Mouse (Mus musculus) NIH3T3 (cell line): ENCODE data around the gene Cyp2j8.
"Not testable (repeated sequence)": the region's sequence is repeated elsewhere in the genome, so short reads cannot be mapped to it uniquely, and the experiment has no call there.

Experiments used
- DNase-seq: peaks from one replicate; pipeline ENCODE4 v3.0.0-alpha.2; 2012; ENCODE audit warnings: low read depth

Gene Cyp2j8

DNA sequence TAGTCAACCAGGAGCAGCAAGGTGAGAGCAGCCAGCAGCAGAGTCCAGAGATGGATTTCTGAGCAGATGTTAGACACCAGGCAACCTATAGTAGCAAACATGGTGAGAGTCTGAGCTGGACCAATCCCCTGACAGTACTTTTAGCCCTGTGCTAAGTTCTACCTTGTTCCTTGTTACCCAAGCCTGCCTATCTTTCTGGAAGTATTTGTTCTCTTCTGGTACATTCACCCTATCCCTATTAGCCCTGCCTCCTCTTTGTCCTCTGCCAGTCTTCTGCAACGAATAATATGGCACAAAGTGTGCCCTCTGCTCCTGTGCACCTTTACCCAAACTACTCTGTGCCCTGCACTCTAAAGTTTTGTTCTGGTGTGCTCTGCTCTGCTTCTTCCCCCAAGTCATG, at the start of gene Cyp2j8:
Gene Cyp2j8 (minus strand): TSS at position 101 of the 400 bp plus-strand sequence.
- no peak for DNase-seq

DNA sequence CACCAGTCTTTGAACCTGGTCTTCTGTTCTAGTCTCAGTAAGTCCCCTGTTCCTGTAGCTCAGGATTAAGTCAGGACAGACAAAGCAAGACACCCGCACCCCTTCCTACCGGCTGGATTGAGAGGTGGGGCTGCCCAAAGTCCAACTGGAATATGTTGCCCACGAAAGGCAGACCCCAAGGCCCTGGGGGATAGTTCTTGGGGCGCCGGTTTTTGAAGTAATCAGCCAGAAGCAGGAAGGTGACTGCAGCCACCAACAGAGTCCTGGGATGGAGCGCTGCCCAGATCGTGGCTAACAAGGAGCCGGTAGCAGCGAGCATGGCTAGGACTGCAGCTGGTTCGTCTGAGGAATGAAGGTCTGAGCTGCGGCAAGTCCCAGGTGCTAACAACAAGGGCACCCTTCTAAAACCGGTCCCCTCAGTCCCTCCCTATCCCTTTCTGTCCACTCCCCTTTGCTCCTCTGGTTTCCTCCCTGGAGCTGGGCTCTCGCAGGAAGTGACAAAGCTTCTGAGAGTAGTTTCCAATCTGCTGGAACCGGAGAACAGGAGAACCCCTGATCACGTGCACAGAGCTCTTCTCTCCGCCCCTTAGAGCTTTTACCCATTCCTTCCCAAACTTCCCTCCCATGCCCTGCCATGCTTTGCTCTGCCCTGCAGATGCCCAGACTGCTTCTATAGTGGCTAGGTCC, 46.1 kb upstream of the Cyp2j8 start, which contains the start of gene Cyp2j6:
Gene Cyp2j6 (minus strand): TSS at position 529 of the 687 bp plus-strand sequence.
- peak; percentile 86 for DNase-seq

DNA sequence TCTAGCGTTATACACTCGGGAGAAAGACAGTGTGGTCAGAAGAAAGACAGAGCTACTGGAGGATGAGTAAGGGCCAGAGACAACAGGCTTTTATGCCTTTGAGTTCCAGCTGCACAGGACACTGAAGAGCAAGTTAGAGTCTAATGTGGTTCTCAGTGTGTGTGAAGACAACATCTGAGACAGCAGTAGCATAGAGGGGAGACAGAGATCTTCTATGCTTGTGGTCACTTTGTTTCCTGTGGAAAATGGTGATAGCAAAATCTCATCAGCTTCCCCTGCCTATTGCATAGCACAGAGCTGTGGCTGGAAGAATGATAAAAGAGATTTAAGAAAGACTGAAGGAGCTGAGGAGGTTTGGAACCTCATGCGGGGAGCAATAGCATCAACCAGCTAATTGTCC, 44.4 kb upstream of the Cyp2j8 start:
- DNase-seq, result no peak

DNA sequence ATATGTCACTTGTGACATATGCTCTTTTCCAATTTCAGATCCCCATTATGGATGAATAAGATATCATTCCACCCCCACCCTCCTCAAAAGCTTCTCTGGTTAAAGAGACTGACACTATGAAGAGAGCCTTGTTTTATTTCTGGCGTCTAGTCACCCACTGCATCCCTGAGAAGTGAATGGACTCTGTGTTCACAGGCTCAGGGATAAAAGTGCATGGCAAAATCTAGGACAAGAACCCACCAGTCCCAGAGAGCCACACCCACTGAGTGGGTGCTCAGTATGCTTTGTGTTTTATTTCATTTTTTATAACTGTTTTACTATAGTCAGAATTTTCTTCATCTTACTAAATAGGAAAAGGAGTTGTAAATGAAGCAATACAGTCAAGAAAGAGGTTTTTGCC, 38.8 kb upstream of the Cyp2j8 start:
- DNase-seq, result no peak

DNA sequence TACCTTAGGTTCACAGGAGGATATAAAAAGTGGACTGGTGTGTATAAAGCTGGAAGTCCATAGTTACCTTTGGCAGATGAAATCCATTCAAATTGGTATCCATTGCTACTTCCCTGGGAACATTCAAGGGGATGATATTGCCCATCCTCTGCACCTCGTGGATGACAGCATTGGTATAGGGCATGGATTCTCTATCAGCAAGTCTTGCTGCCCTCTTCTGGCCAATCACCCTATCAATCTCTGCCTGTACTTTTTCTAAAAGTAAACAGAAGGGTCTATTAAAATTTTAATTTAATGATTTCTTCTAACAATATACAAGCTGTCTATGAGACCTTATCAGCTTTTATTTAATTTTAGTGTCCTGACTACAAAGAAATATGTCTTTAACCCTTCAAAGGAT, 18.6 kb upstream of the Cyp2j8 start:
- peak; percentile 30 for DNase-seq

DNA sequence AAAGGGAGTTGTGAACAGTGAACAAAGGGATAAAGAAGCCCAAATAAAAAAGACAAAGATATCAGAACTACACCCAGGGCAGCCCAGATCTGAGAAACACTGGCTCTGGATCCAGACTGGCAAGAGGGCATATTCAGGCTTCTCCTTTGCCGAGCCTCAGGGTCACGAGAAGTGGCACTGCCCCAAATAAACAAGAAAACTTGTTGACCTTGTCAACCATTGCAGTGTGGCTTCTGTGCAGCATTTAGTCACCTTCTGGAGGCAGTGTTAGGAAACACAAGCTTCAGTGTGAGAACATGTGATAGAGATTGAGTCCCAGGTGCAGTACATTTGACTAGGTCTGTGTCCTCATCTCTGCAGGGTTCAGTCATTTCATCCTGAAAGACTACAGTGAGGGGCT, 15.1 kb upstream of the Cyp2j8 start:
- no peak for DNase-seq

DNA sequence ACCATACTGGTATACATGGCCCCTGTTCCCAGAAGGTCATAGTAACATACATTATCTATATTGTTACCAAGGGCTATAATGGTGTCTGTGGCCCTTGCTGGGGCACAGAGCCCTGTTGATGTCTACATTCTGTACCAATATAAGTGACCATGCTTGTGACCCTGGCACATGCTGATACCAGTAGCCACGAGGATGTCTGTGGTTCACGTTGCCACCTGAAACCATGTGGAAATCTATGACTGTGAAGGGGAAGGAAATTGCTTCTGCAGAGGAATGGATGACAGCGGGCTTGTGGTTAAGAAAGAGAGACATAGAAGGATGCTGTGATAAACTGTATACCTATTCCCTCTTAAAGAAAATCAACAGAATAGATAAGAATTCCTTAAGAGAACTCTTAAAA, 2.9 kb upstream of the Cyp2j8 start:
- no peak for DNase-seq

DNA sequence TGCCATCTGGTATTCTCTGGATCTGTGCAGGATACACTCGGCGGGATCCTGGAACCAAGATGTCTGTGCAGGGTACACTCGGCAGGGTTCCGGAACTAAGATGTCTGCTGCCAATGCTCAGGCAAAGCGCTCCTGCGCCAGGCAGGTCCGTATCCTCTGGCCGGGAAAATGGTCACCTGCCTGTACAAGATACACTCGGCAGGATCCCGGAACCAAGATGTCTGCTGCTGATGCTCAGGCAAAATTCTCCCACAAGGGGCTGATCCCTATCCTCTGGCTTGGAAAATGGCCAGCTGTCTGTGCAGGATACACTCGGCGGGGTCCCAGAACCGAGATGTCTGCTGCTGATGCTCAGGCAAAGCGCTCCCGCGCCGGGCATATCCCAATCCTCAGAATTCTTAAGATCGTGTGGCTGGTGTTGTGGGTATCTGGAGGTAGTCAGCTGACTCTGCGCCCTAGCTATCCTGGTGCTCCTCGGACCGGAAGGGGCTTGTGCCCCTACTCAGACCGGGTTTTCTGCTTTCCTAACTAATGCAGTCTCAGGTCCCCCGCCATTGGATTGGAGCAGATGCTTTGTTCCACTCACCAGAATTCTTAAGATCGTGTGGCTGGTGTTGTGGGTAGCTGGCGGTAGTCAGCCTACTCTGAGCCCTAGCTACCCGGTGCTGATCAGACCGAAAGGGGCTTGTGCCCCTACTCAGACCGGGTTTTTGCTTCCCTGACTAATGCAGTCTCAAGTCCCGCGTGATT, 43.7 kb downstream of the Cyp2j8 start:
- DNase-seq, result not testable (repeated sequence)
